7 mouse cellular contexts compared by ENCODE assay signal in genomic region chr11:117969945-117970872, GRCm38 (mm10). TPM values are rescaled to one million over a fixed set of nuclear protein-coding genes. Genes with fewer than 3 reads are reported as not detected.
DNase-seq lines count a peak whose midpoint lies in the region; ATAC-seq and TF ChIP-seq lines count a peak whose summit lies in the region.

Gene Socs3, minus strand, starts transcription at chr11:117970047.

- H3K27ac ChIP-seq in embryonic facial prominence, embryonic 11.5 days (replicated peaks; ENCODE audit: low read depth, low read length): peak within 1 kb of the TSS; percentile 93
- H3K27ac ChIP-seq in kidney, adult 2 months (ENCODE audit: insufficient read depth, low read depth, low read length): peak within 1 kb of the TSS; percentile 88
- H3K27ac ChIP-seq in limb, embryonic 12.5 days: peak within 1 kb of the TSS; percentile 98
- H3K27ac ChIP-seq in midbrain, embryonic 14.5 days (replicated peaks; ENCODE audit: low read depth, low read length): peak within 1 kb of the TSS; percentile 86

- H3K4me1 ChIP-seq in embryonic facial prominence, embryonic 11.5 days (ENCODE audit: control insufficient read depth, insufficient read depth, low read length): peaks cover 15% of the 10 kb centered on the region
- peaks cover 5% of the 10 kb centered on the region; the same call in 1 of the 2 replicates for H3K4me1 ChIP-seq in kidney, adult 2 months (ENCODE audit: control insufficient read depth, insufficient read depth, low read length)
- peaks cover 47% of the 10 kb centered on the region for H3K4me1 ChIP-seq in limb, embryonic 12.5 days (replicated peaks)
- peaks cover 50% of the 10 kb centered on the region for H3K4me1 ChIP-seq in midbrain, embryonic 14.5 days (ENCODE audit: control insufficient read depth, insufficient read depth, low read length)

- no peaks in the 10 kb centered on the region for H3K9me3 ChIP-seq in embryonic facial prominence, embryonic 11.5 days (replicated peaks; ENCODE audit: control insufficient read depth, low read length)
- H3K9me3 ChIP-seq in limb, embryonic 12.5 days: no peaks in the 10 kb centered on the region
- no peaks in the 10 kb centered on the region for H3K9me3 ChIP-seq in midbrain, embryonic 14.5 days (ENCODE audit: control insufficient read depth, low read length)

- H3K27me3 ChIP-seq in embryonic facial prominence, embryonic 11.5 days (ENCODE audit: control insufficient read depth, insufficient read depth, low read length): peaks cover 11% of the 10 kb centered on the region
- no peaks in the 10 kb centered on the region for H3K27me3 ChIP-seq in kidney, adult 2 months (replicated peaks; ENCODE audit: control insufficient read depth, insufficient read depth, low read length)
- H3K27me3 ChIP-seq in limb, embryonic 12.5 days: peaks cover 27% of the 10 kb centered on the region
- peaks cover 19% of the 10 kb centered on the region for H3K27me3 ChIP-seq in midbrain, embryonic 14.5 days (ENCODE audit: control insufficient read depth, insufficient read depth, low read length)

- no peaks in the 10 kb centered on the region; the same call in 1 of the 2 replicates for H3K36me3 ChIP-seq in embryonic facial prominence, embryonic 11.5 days (replicated peaks; ENCODE audit: control insufficient read depth, insufficient read depth, low read depth, low read length)
- no peaks in the 10 kb centered on the region for H3K36me3 ChIP-seq in kidney, adult 2 months (ENCODE audit: control insufficient read depth, insufficient read depth, low read length)
- peaks cover 10% of the 10 kb centered on the region for H3K36me3 ChIP-seq in limb, embryonic 12.5 days
- H3K36me3 ChIP-seq in midbrain, embryonic 14.5 days (ENCODE audit: control insufficient read depth, insufficient read depth, low read length): no peaks in the 10 kb centered on the region

- H3K9ac ChIP-seq in embryonic facial prominence, embryonic 11.5 days (replicated peaks; ENCODE audit: low read length): peak within 1 kb of the TSS; percentile 90
- H3K9ac ChIP-seq in limb, embryonic 12.5 days (replicated peaks): peak within 1 kb of the TSS; percentile 83
- H3K9ac ChIP-seq in midbrain, embryonic 14.5 days (replicated peaks; ENCODE audit: low read length): peak within 1 kb of the TSS; percentile 85

- TF ChIP-seq CTCF in kidney, adult 2 months (conservative IDR thresholded peaks at IDR 0.05; ENCODE audit: insufficient read depth, insufficient read length, low read depth, low read length): peak; percentile 84

- 10% methylated on average over 21 of the region's 21 CpGs for WGBS in embryonic facial prominence, embryonic 11.5 days
- WGBS in kidney, adult 2 months: 15% methylated on average over 21 of the region's 21 CpGs
- 9% methylated on average over 21 of the region's 21 CpGs for WGBS in limb, embryonic 12.5 days
- 10% methylated on average over 21 of the region's 21 CpGs for WGBS in midbrain, embryonic 14.5 days

- H3K4me3 ChIP-seq in embryonic facial prominence, embryonic 11.5 days (ENCODE audit: low read depth, low read length): peak within 1 kb of the TSS; percentile 51
- H3K4me3 ChIP-seq in kidney, adult 2 months (ENCODE audit: insufficient read depth, low read depth, low read length): peak within 1 kb of the TSS; percentile 82
- H3K4me3 ChIP-seq in limb, embryonic 12.5 days (replicated peaks): peak within 1 kb of the TSS; percentile 71
- peak within 1 kb of the TSS; percentile 65 for H3K4me3 ChIP-seq in midbrain, embryonic 14.5 days (replicated peaks; ENCODE audit: low read depth, low read length)

- DNase-seq in adrenal gland, postnatal 10 days: peak; percentile 96
- peak; percentile 97 for DNase-seq in embryonic facial prominence, embryonic 11.5 days (ENCODE audit: low spot score)
- peak; percentile 91 to 99 for DNase-seq in heart, adult 18-20 months
- DNase-seq in kidney, adult 2 months: peak; percentile 93
- peak; percentile 96 for DNase-seq in midbrain, embryonic 14.5 days
- peak; percentile 81 to 97 for DNase-seq in spleen, adult 18-20 months

- peak; percentile 6; the same call in 1 of the 2 replicates for ATAC-seq in embryonic facial prominence, embryonic 11.5 days (replicated peaks; ENCODE audit: insufficient number of reproducible peaks, low FRiP score, low TSS enrichment, low read depth)
- ATAC-seq in limb, embryonic 12.5 days (ENCODE audit: insufficient number of reproducible peaks, insufficient read depth, low FRiP score, low TSS enrichment, low read depth): no peak
- peak; percentile 42 for ATAC-seq in midbrain, embryonic 14.5 days (ENCODE audit: low FRiP score, low TSS enrichment)

- H3K4me2 ChIP-seq in embryonic facial prominence, embryonic 11.5 days (ENCODE audit: low read depth, low read length): peak within 1 kb of the TSS; percentile 99
- H3K4me2 ChIP-seq in limb, embryonic 12.5 days: peak within 1 kb of the TSS; percentile 99
- H3K4me2 ChIP-seq in midbrain, embryonic 14.5 days (ENCODE audit: low read length): peak within 1 kb of the TSS; percentile 95

- TF ChIP-seq POLR2A in kidney, adult 2 months (IDR thresholded peaks at IDR 0.05; ENCODE audit: low read depth, low read length): no peak

RNA-seq across cellular contexts. Expression of gene Socs3, which starts in this region (rescaled TPM):
- total RNA-seq in adrenal gland, postnatal 10 days (2021): 1 to 10 TPM; 5.0 to 9.0 TPM
- polyA plus RNA-seq in embryonic facial prominence, embryonic 11.5 days (2014; fragmentation: Nextera tagmentation; extraction: Ambion mirVana): 8.4 and 9.8 TPM in 2 replicates
- total RNA-seq in heart, adult 18-20 months (2021): 1 to 10 TPM; 3.2 to 3.5 TPM
- 4.3 and 5.0 TPM in 2 replicates for polyA plus RNA-seq in kidney, adult 2 months (2012; rRNA removed)
- polyA plus RNA-seq in limb, embryonic 12.5 days (2016; fragmentation: Nextera tagmentation; extraction: Ambion mirVana): 14.9 and 16.4 TPM in 2 replicates
- 4.3 and 7.2 TPM in 2 replicates for polyA plus RNA-seq in midbrain, embryonic 14.5 days (2014; fragmentation: Nextera tagmentation; extraction: Ambion mirVana)
